Mouse (Mus musculus) cortical plate, adult 2 months (tissue): Measurements from ENCODE around the gene Tia1.

Experiments
- CTCF ChIP-seq: fragments of 200-500 bp; IDR thresholded peaks from 2 replicates; pipeline ENCODE4 v1.5.1; 2011; ENCODE audit warnings: mild to moderate bottlenecking, control low read depth, low read length; ENCODE audit not compliant: insufficient read depth; ENCODE audit errors: extremely low read depth
- POLR2A ChIP-seq: fragments of 200-500 bp; IDR thresholded peaks from 2 replicates; pipeline ENCODE4 v1.6.1; 2011; ENCODE audit warnings: mild to moderate bottlenecking, low read length, control low read depth; ENCODE audit not compliant: insufficient read depth; ENCODE audit errors: extremely low read depth

GRCm38 (mm10) chr6:86403728-86404099 is 305 bp upstream of the Tia1 start:
- TF ChIP-seq CTCF (no peak), POLR2A (no peak)
